Mouse (Mus musculus) right cerebral cortex, postnatal 10 days (tissue): Measurements from ENCODE around the gene Gm5916.

Experiments
- DNase-seq, 2 experiments: peaks; one replicate each; pipeline ENCODE4 v3.0.0; 2021; ENCODE audit warnings: low spot score in 2 of 2

The Gm5916 gene

GRCm38 (mm10) chr9:36128679-36129078 lies at the start of gene Gm5916:
TSS of gene Gm5916 (minus strand) at chr9:36128779.
- DNase-seq: no peak
